Mouse (Mus musculus) spleen, adult 2 months (tissue): Measurements from ENCODE around the gene Wdfy3. TPM values are rescaled to one million over a fixed set of nuclear protein-coding genes. Genes with fewer than 3 reads are reported as not detected.

Experiments used
- DNase-seq, 2 experiments: peaks; one replicate each; pipeline versions ENCODE4 v3.0.0 to v3.0.0-alpha.2; 2012 to 2021; ENCODE audit warnings: low spot score in 2 of 2, low read depth in 1 of 2
- H3K27ac ChIP-seq: fragments of 200-500 bp; 2 replicates; pipeline ENCODE4 v1.5.1; 2012; ENCODE audit warnings: low read length, inconsistent platforms; ENCODE audit not compliant: insufficient read depth
- H3K27me3 ChIP-seq: fragments of 200-500 bp; 2 replicates; pipeline ENCODE4 v1.6.1; 2012; ENCODE audit warnings: mild to moderate bottlenecking, moderate library complexity, low read length, inconsistent platforms; ENCODE audit not compliant: control insufficient read depth, insufficient read depth
- H3K36me3 ChIP-seq: fragments of 200-500 bp; 2 replicates; pipeline ENCODE4 v1.6.1; 2012; ENCODE audit warnings: mild to moderate bottlenecking, low read length, inconsistent platforms; ENCODE audit not compliant: control insufficient read depth, insufficient read depth
- H3K4me1 ChIP-seq: fragments of 200-500 bp; 2 replicates; pipeline ENCODE4 v1.6.1; 2011; ENCODE audit warnings: inconsistent platforms; ENCODE audit not compliant: control insufficient read depth, insufficient read depth, insufficient read length
- H3K4me3 ChIP-seq: fragments of 200-500 bp; 2 replicates; pipeline ENCODE4 v1.5.1; 2011; ENCODE audit warnings: mild to moderate bottlenecking, inconsistent platforms; ENCODE audit not compliant: insufficient read depth, insufficient read length; ENCODE audit errors: extremely low read depth
- CTCF ChIP-seq: fragments of 200-500 bp; IDR thresholded peaks from 2 replicates; pipeline ENCODE4 v1.5.1; 2011; ENCODE audit warnings: mild to moderate bottlenecking, inconsistent platforms; ENCODE audit not compliant: insufficient read depth, insufficient read length, insufficient replicate concordance; ENCODE audit errors: extremely low read depth
- POLR2A ChIP-seq: fragments of 200-500 bp; IDR thresholded peaks from 2 replicates; pipeline ENCODE4 v1.6.1; 2011; ENCODE audit warnings: low read depth, low read length, inconsistent platforms
- WGBS: fragments of 180-500 bp; shearing (Covaris S2); methylation state at CpG from one replicate; pipeline ENCODE4 v1.1.7; 2018; 5-methylcytosine and 5-hydroxymethylcytosine counted together
- polyA plus RNA-seq: library from polyadenylated mRNA; depleted of rRNA; stranded (reverse); fragments of >200 nt; gene quantifications from 2 replicates; pipeline ENCODE4 v1.2.3, GENCODE M21; 2012

Gene Wdfy3
- polyA plus RNA-seq, 1 experiment: 12.0 TPM

DNA sequence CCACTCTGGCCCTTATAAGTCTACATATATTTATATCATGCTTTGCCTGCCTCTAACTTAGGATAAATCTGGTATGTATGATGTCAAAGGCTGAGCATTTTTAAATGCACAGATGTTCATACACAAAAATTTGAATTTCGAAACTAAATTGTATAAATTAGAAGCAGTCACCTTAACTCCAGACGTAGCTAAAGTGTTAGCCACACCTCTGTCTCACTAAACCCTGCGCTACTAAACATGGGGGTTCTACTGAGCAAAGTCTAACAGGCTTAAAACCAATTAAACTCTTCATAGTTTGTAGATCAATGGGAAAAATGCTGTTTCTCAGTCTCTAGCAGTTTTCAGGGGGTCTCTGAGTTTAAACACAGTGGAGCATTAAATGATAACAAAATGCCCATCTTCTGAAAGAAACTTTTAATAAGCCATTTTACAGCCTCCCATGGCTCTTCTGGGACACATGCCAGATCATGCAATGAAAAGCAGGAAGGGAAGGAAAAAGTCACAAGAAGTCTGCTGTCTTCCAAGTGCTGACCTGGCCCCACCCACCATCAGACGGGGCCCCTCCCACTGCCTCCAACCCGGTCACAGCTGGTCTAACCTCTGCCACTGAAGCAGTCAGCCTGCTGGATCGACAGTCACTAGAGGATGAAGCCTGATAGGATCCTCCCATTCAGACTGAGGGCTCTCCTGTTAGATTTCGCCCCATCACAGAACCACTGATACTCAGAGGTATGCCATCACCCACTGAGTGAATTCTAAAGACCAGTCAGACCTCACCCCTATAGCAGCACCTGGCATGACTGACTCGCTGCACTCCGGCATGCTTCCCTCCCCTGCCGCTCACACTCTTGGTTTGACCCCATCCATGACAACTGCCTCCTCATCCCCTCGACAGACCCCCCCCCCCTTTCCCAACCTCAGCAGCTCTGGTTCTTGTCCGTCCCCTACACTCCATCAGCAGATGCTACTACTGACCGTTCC, 23.8 kb downstream of the Wdfy3 start:
- Histone ChIP-seq H3K4me3 (no peak overlapping the region), H3K4me1 (no peaks in the 10 kb centered on the region; the same call in 1 of the 2 replicates), H3K27ac (no peak overlapping the region), H3K27me3 (no peaks in the 10 kb centered on the region), H3K36me3 (no peaks in the 10 kb centered on the region)
- WGBS: 81% methylated on average over 13 of the region's 13 CpGs
- no peak for TF ChIP-seq POLR2A
- TF ChIP-seq CTCF: no peak
- no peak for DNase-seq

DNA sequence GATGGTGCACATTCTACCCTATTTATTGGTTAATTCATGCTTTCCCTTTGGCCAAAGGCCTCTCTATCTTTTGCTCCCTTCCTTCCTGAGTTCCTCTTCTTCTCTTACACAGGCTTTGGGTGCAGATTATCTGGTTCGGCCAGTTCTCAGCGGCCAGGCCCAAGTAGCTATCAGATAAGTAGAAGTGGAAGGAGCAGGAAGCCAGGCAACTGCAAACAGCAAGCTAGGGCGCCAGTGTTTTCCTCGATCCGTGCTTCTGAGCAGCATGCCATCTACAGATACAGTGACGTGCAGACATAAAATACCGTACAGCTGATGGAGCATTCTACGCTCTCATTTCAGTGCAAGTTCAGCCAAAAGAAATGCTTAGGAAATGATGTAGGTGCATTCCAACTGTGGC, 24.5 kb downstream of the Wdfy3 start:
- 53% methylated on average over 8 of the region's 8 CpGs for WGBS
- Histone ChIP-seq H3K27me3 (no peaks in the 10 kb centered on the region), H3K36me3 (no peaks in the 10 kb centered on the region), H3K27ac (no peak overlapping the region), H3K4me1 (no peaks in the 10 kb centered on the region; the same call in 1 of the 2 replicates), H3K4me3 (no peak overlapping the region)
- no peak for DNase-seq
- TF ChIP-seq CTCF (no peak), POLR2A (no peak)

DNA sequence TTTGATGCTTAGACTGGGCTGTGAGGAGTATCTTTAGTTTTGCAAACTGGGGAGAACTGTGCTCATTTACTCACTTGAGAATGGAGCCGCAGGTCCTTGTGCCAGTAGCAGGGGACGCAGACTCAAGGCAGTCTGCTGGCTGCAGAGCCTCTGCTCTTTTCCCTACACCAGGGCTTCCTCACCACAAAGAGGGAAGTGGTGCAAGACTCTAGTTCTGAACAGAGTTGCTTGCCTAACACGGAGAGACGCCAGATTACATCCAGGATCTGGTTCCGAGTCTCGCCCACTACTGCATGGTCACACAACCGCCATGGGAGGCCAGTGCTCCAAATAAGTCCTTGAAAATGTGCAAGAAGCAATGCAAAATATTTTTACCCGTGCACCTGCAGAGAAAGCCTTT, 36.4 kb downstream of the Wdfy3 start:
- Histone ChIP-seq H3K27me3 (no peaks in the 10 kb centered on the region), H3K4me3 (no peak overlapping the region), H3K4me1 (no peaks in the 10 kb centered on the region), H3K27ac (no peak overlapping the region), H3K36me3 (no peaks in the 10 kb centered on the region)
- TF ChIP-seq CTCF: no peak
- TF ChIP-seq POLR2A: no peak
- no peak for DNase-seq
- WGBS: 56% methylated on average over 8 of the region's 8 CpGs

- H3K36me3 ChIP-seq: no peaks in the 10 kb centered on the region
- WGBS: 90% methylated on average over 22 of the region's 22 CpGs
- no peak for DNase-seq
These were observed 37.0 kb downstream of the Wdfy3 start for GRCm38 (mm10) chr5:102032594-102033240.

GRCm38 (mm10) chr5:102032191-102032590, 37.5 kb downstream of the Wdfy3 start:
- WGBS: 88% methylated on average over 3 of the region's 3 CpGs
- no peak overlapping the region for H3K4me3 ChIP-seq
- DNase-seq: no peak
- TF ChIP-seq CTCF (no peak), POLR2A (no peak)
- no peaks in the 10 kb centered on the region for H3K36me3 ChIP-seq
- H3K4me1 ChIP-seq: no peaks in the 10 kb centered on the region
- H3K27ac ChIP-seq: no peak overlapping the region
- no peaks in the 10 kb centered on the region for H3K27me3 ChIP-seq

More at GRCm38 (mm10) chr5:102032594-102033240, 37.0 kb downstream of the Wdfy3 start:
- Histone ChIP-seq H3K27ac (no peak overlapping the region), H3K27me3 (no peaks in the 10 kb centered on the region), H3K4me1 (no peaks in the 10 kb centered on the region), H3K4me3 (no peak overlapping the region)
- no peak for TF ChIP-seq CTCF
- TF ChIP-seq POLR2A: no peak

- WGBS: 93% methylated on average over 11 of the region's 11 CpGs
- Histone ChIP-seq H3K4me3 (no peak overlapping the region), H3K4me1 (no peaks in the 10 kb centered on the region), H3K36me3 (no peaks in the 10 kb centered on the region), H3K27me3 (no peaks in the 10 kb centered on the region), H3K27ac (no peak overlapping the region)
- DNase-seq: no peak
- TF ChIP-seq CTCF (no peak), POLR2A (no peak)
These were observed 46.3 kb downstream of the Wdfy3 start for GRCm38 (mm10) chr5:102023376-102023775.
